Mouse (Mus musculus): ENCODE results near the gene Maml2.

DNA sequence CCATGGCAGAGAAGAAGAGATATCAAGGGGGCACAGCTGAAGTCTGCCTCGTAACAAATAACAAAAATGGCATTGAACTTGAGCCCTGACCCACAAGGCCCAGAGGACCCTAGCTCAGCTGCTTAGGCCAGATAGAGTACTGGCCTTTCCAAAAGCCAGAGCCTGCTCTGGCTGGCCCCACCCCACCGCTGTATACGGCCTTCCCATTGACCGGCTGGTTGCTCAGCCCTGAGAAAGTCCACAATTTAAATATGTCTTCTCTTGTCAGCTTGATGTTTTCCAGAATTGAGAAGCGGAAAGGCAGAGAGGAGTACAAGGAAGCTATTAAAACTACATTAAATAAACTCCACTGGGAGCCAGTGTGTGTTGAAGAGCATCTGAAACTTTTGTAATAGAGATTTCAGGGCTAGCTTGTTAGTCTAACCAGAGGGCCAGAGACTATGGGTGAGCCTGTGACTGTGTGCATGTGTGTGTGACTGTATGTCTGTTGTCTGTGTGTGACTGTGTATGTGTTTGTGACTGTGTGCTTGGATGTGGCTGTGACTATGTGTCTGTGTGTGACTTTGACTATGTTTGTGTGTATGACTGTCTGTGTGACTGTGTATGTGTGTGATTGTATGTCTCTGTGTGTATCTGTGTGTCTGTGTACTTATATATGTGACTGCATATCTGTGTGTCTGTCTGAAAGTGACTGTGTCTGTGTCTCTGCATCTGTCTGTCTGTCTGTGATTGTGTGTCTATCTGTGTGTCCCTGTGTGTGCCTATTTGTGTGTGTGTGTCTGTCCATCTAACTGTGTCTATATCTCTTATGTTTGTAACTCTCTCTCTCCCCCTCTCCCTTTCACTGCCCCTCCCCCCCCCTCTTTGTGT, 185.7 kb downstream of the Maml2 start:
- no peak for TF ChIP-seq CTCF (IDR thresholded peaks at IDR 0.05; ENCODE audit: borderline replicate concordance, insufficient read depth, low read depth, low read length)
- no peak for TF ChIP-seq POLR2A (IDR thresholded peaks at IDR 0.05; ENCODE audit: borderline replicate concordance, insufficient read depth, low read length)
